Mouse (Mus musculus): ENCODE results near the gene Ebpl.
A peak's percentile ranks its signal among the peaks of the same experiment; 100 is the strongest.

Gene Ebpl

GRCm38 (mm10) chr14:61360131-61360980, at the start of gene Ebpl:
TSS of gene Ebpl (minus strand) at chr14:61360439.
- DNase-seq (ENCODE audit: low read depth in 2 of 2, low spot score in 2 of 2) = peak; percentile 78 to 84

- DNase-seq (ENCODE audit: low read depth in 2 of 2, low spot score in 2 of 2) = no peak
Measured at GRCm38 (mm10) chr14:61410020-61410419, 49.8 kb upstream of the Ebpl start.

- no peak for DNase-seq (ENCODE audit: low read depth in 2 of 2, low spot score in 2 of 2)
Measured at GRCm38 (mm10) chr14:61407055-61407454, 46.8 kb upstream of the Ebpl start.

- no peak for DNase-seq (ENCODE audit: low read depth in 2 of 2, low spot score in 2 of 2)
Measured at GRCm38 (mm10) chr14:61405761-61406160, 45.5 kb upstream of the Ebpl start.

GRCm38 (mm10) chr14:61404941-61405340, 44.7 kb upstream of the Ebpl start:
- no peak for DNase-seq (ENCODE audit: low read depth in 2 of 2, low spot score in 2 of 2)

- DNase-seq (ENCODE audit: low read depth in 2 of 2, low spot score in 2 of 2) = no peak
Measured at GRCm38 (mm10) chr14:61394745-61395144, 34.5 kb upstream of the Ebpl start.

- no peak for DNase-seq (ENCODE audit: low read depth in 2 of 2, low spot score in 2 of 2)
Measured at GRCm38 (mm10) chr14:61390586-61390985, 30.3 kb upstream of the Ebpl start.

GRCm38 (mm10) chr14:61367290-61367689, 7.1 kb upstream of the Ebpl start:
- no peak for DNase-seq (ENCODE audit: low read depth in 2 of 2, low spot score in 2 of 2)

GRCm38 (mm10) chr14:61364656-61365055, 4.4 kb upstream of the Ebpl start:
- no peak for DNase-seq (ENCODE audit: low read depth in 2 of 2, low spot score in 2 of 2)

GRCm38 (mm10) chr14:61363734-61364133, 3.5 kb upstream of the Ebpl start:
- DNase-seq (ENCODE audit: low read depth in 2 of 2, low spot score in 2 of 2) = no peak

- DNase-seq (ENCODE audit: low read depth in 2 of 2, low spot score in 2 of 2) = no peak
Measured at GRCm38 (mm10) chr14:61362268-61362667, 2.0 kb upstream of the Ebpl start.

- DNase-seq (ENCODE audit: low read depth in 2 of 2, low spot score in 2 of 2) = no peak
Measured at GRCm38 (mm10) chr14:61360981-61361511, 807 bp upstream of the Ebpl start.

GRCm38 (mm10) chr14:61354251-61355235, 5.7 kb downstream of the Ebpl start:
- no peak for DNase-seq (ENCODE audit: low read depth in 2 of 2, low spot score in 2 of 2)

- DNase-seq (ENCODE audit: low read depth in 2 of 2, low spot score in 2 of 2) = no peak
Measured at GRCm38 (mm10) chr14:61350808-61351207, 9.4 kb downstream of the Ebpl start.

GRCm38 (mm10) chr14:61349876-61350275, 10.4 kb downstream of the Ebpl start:
- no peak for DNase-seq (ENCODE audit: low read depth in 2 of 2, low spot score in 2 of 2)

GRCm38 (mm10) chr14:61346827-61347698, 13.2 kb downstream of the Ebpl start:
- no peak for DNase-seq (ENCODE audit: low read depth in 2 of 2, low spot score in 2 of 2)

- DNase-seq (ENCODE audit: low read depth in 2 of 2, low spot score in 2 of 2) = no peak
Measured at GRCm38 (mm10) chr14:61344590-61344989, 15.6 kb downstream of the Ebpl start.

GRCm38 (mm10) chr14:61339381-61339780, 20.9 kb downstream of the Ebpl start:
- no peak for DNase-seq (ENCODE audit: low read depth in 2 of 2, low spot score in 2 of 2)

GRCm38 (mm10) chr14:61330996-61331561, 29.2 kb downstream of the Ebpl start:
- DNase-seq (ENCODE audit: low read depth in 2 of 2, low spot score in 2 of 2) = peak; percentile 47 to 61

- DNase-seq (ENCODE audit: low read depth in 2 of 2, low spot score in 2 of 2) = no peak
Measured at GRCm38 (mm10) chr14:61330591-61330990, 29.6 kb downstream of the Ebpl start.

All from CD8-positive naive resting alpha-beta T cell, adult 2 months (primary cell).